Mouse (Mus musculus) heart, postnatal 0 days (tissue): ENCODE data around the gene Agbl4.

Source experiments
- CTCF ChIP-seq: IDR thresholded peaks from 2 replicates; pipeline ENCODE4 v1.5.1; 2016; ENCODE audit warnings: antibody characterized with exemption, control low read depth, low read depth
- EP300 ChIP-seq: IDR thresholded peaks from 2 replicates; pipeline ENCODE4 v1.6.1; 2016; ENCODE audit warnings: antibody characterized with exemption, low read depth

DNA sequence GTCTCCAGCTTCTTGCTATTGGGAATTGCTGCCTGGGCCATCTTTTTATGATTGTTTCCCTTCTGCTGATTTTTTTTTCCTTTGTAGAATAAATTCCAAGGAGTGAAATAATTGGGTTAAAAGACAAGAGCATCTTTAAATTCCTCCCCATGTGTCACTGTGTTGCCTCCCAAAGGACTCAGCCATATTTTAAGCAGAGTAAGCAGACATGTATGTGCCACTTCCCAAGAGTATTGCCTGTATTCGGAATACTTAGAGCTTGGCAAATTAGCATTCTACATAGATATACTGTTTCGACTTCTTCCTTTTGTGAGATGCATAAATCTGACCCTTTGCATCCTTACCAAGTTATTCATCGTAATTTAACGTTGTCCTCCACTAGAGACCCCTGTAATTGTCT, 1070.3 kb downstream of the Agbl4 start:
- TF ChIP-seq CTCF, result no peak
- TF ChIP-seq EP300, result no peak
